Comparison of ENCODE assay signal across 8 mouse cellular contexts in the genomic region with DNA sequence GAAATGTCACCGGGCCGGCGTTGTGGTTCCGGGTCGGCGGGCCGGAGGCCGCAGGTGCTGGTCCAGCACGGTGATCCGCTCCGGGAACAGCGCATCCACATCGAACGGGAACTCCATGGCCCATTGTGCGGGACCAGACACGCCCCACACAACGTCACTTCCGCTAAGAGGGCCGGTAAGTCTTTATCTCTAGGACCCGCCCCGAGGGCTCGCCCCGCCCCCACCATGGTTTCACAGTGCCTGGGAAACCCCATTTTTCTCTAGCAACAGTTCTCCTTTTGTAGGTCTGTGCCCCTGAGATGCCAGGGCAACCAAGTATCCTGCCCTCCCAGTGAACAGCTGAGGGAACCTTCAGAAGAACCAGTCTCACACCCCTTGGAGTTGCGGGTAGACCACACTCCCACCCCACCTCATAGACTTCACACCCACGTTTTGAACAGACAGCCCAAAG. TPM values are rescaled to one million over a fixed set of nuclear protein-coding genes. Genes with fewer than 3 reads are reported as not detected.
A peak's percentile ranks its signal among the peaks of the same experiment; 100 is the strongest.
DNase-seq lines count a peak whose midpoint lies in the region; ATAC-seq and TF ChIP-seq lines count a peak whose summit lies in the region.

Gene Atat1 (minus strand): TSS at position 157 of the 451 bp plus-strand sequence.

- no peak for TF ChIP-seq RAD21 in CH12.LX (IDR thresholded peaks at IDR 0.05; ENCODE audit: low read depth, low read length)

- H3K4me2 ChIP-seq in CH12.LX (ENCODE audit: insufficient read depth, low read depth, poor library complexity, severe bottlenecking), result peak within 1 kb of the TSS; percentile 81
- peak within 1 kb of the TSS; percentile 95 for H3K4me2 ChIP-seq in forebrain, embryonic 12.5 days
- H3K4me2 ChIP-seq in heart, postnatal 0 days (ENCODE audit: low read depth, low read length), result peak within 1 kb of the TSS; percentile 70
- H3K4me2 ChIP-seq in liver, embryonic 16.5 days (ENCODE audit: low read depth, low read length), result peak within 1 kb of the TSS; percentile 90
- H3K4me2 ChIP-seq in neural tube, embryonic 13.5 days, result peak within 1 kb of the TSS; percentile 76

- peaks cover 14% of the 10 kb centered on the region for H3K79me2 ChIP-seq in CH12.LX (replicated peaks; ENCODE audit: control insufficient read depth, extremely low read depth, insufficient read depth, poor library complexity, severe bottlenecking)

- H3K4me1 ChIP-seq in CH12.LX (ENCODE audit: control insufficient read depth in 1 of 2, insufficient read depth in 2 of 2), result peaks cover 0 to 51% of the 10 kb centered on the region in 2 experiments; a peak in 2 of 4 replicates
- peaks cover 20% of the 10 kb centered on the region for H3K4me1 ChIP-seq in forebrain, embryonic 12.5 days
- H3K4me1 ChIP-seq in heart, postnatal 0 days (ENCODE audit: control insufficient read depth, insufficient read depth), result peaks cover 9% of the 10 kb centered on the region
- H3K4me1 ChIP-seq in liver, embryonic 16.5 days (ENCODE audit: control insufficient read depth, low read depth, low read length), result peaks cover 24% of the 10 kb centered on the region
- H3K4me1 ChIP-seq in neural tube, embryonic 13.5 days (replicated peaks), result peaks cover 39% of the 10 kb centered on the region
- H3K4me1 ChIP-seq in testis, adult 2 months (ENCODE audit: control insufficient read depth, insufficient read depth, low read length), result peaks cover 6% of the 10 kb centered on the region

- peak; percentile 53; the same call in 1 of the 2 replicates for TF ChIP-seq EP300 in CH12.LX (IDR thresholded peaks at IDR 0.05; ENCODE audit: low read length)
- peak; percentile 36; the same call in 1 of the 2 replicates for TF ChIP-seq EP300 in heart, postnatal 0 days (IDR thresholded peaks at IDR 0.05; ENCODE audit: low read depth)

- DNase-seq in CH12.LX (ENCODE audit: extremely low read depth), result peak; percentile 97
- DNase-seq in c-Kit-positive CD71-positive TER-119-negative erythroid progenitor cells, embryonic 14.5 days (ENCODE audit: low read depth), result peak; percentile 94
- peak; percentile 91 for DNase-seq in heart, postnatal 0 days (ENCODE audit: low spot score)
- DNase-seq in kidney, postnatal 4 days, result peak; percentile 99

- in situ Hi-C loops in CH12.LX (cut with MboI; ENCODE audit: low pct_ligation_motif_present, low pct_unique_long_range_greater_than_20kb, low sequenced_read_pairs), result no loop called here

- H3K36me3 ChIP-seq in CH12.LX (replicated peaks in 1 of 2; ENCODE audit: control insufficient read depth in 1 of 2, insufficient read depth in 1 of 2, low read length in 1 of 2), result peaks cover 44 to 73% of the 10 kb centered on the region in 2 experiments
- peaks cover 64% of the 10 kb centered on the region for H3K36me3 ChIP-seq in forebrain, embryonic 12.5 days (replicated peaks)
- peaks cover 44% of the 10 kb centered on the region for H3K36me3 ChIP-seq in heart, postnatal 0 days (replicated peaks; ENCODE audit: control insufficient read depth, insufficient read depth, low read length)
- peaks cover 16% of the 10 kb centered on the region for H3K36me3 ChIP-seq in liver, embryonic 16.5 days (ENCODE audit: control insufficient read depth, insufficient read depth)
- H3K36me3 ChIP-seq in neural tube, embryonic 13.5 days, result peaks cover 57% of the 10 kb centered on the region
- H3K36me3 ChIP-seq in testis, adult 2 months (ENCODE audit: control insufficient read depth, insufficient read depth, low read length), result peaks cover 2% of the 10 kb centered on the region; the same call in 1 of the 2 replicates

- ATAC-seq in forebrain, embryonic 12.5 days (ENCODE audit: low FRiP score), result peak; percentile 93
- peak; percentile 88 for ATAC-seq in heart, postnatal 0 days (ENCODE audit: insufficient read depth, low read depth)
- peak; percentile 89 for ATAC-seq in liver, embryonic 16.5 days (ENCODE audit: low read depth)
- peak; percentile 91 for ATAC-seq in neural tube, embryonic 13.5 days (ENCODE audit: low read depth)

- no peaks in the 10 kb centered on the region for H3K27me3 ChIP-seq in CH12.LX (replicated peaks)
- H3K27me3 ChIP-seq in forebrain, embryonic 12.5 days, result no peaks in the 10 kb centered on the region
- H3K27me3 ChIP-seq in heart, postnatal 0 days (ENCODE audit: control insufficient read depth, insufficient read depth, low read length), result no peaks in the 10 kb centered on the region
- no peaks in the 10 kb centered on the region for H3K27me3 ChIP-seq in liver, embryonic 16.5 days (ENCODE audit: control insufficient read depth, insufficient read depth, low read depth, low read length)
- H3K27me3 ChIP-seq in neural tube, embryonic 13.5 days, result no peaks in the 10 kb centered on the region
- H3K27me3 ChIP-seq in testis, adult 2 months (ENCODE audit: control insufficient read depth, insufficient read depth, low read length), result no peaks in the 10 kb centered on the region

- dilution Hi-C loops in CH12.LX (cut with MboI; ENCODE audit: extremely low pct_ligation_motif_present, extremely low pct_unique_long_range_greater_than_20kb, low sequenced_read_pairs), result no loop called here

- peak within 1 kb of the TSS; percentile 47 for H3K9ac ChIP-seq in CH12.LX (ENCODE audit: insufficient read depth, low read depth)
- peak within 1 kb of the TSS; percentile 83 for H3K9ac ChIP-seq in forebrain, embryonic 12.5 days
- peak within 1 kb of the TSS; percentile 41; the same call in 1 of the 2 replicates for H3K9ac ChIP-seq in heart, postnatal 0 days (replicated peaks; ENCODE audit: low read depth, low read length)
- H3K9ac ChIP-seq in liver, embryonic 16.5 days (ENCODE audit: low read depth, low read length), result peak within 1 kb of the TSS; percentile 66
- peak within 1 kb of the TSS; percentile 90 for H3K9ac ChIP-seq in neural tube, embryonic 13.5 days

- no peaks in the 10 kb centered on the region for H3K9me3 ChIP-seq in CH12.LX (replicated peaks; ENCODE audit: low read length)
- H3K9me3 ChIP-seq in forebrain, embryonic 12.5 days, result no peaks in the 10 kb centered on the region
- H3K9me3 ChIP-seq in heart, postnatal 0 days (replicated peaks; ENCODE audit: control insufficient read depth, low read length), result no peaks in the 10 kb centered on the region
- no peaks in the 10 kb centered on the region for H3K9me3 ChIP-seq in liver, embryonic 16.5 days (replicated peaks; ENCODE audit: control insufficient read depth, low read length)
- H3K9me3 ChIP-seq in neural tube, embryonic 13.5 days, result no peaks in the 10 kb centered on the region

- WGBS in forebrain, embryonic 12.5 days, result 5% methylated on average over 25 of the region's 25 CpGs
- WGBS in heart, postnatal 0 days, result 3% methylated on average over 25 of the region's 25 CpGs
- 2% methylated on average over 25 of the region's 25 CpGs for WGBS in liver, embryonic 16.5 days (ENCODE audit: insufficient replicate concordance)
- 3% methylated on average over 25 of the region's 25 CpGs for WGBS in neural tube, embryonic 13.5 days

- peak within 1 kb of the TSS; percentile 79 for H3K27ac ChIP-seq in CH12.LX (ENCODE audit: insufficient read depth, low read depth)
- peak within 1 kb of the TSS; percentile 78 for H3K27ac ChIP-seq in forebrain, embryonic 12.5 days
- peak within 1 kb of the TSS; percentile 78 for H3K27ac ChIP-seq in heart, postnatal 0 days (ENCODE audit: low read depth)
- H3K27ac ChIP-seq in liver, embryonic 16.5 days (ENCODE audit: low read length), result peak within 1 kb of the TSS; percentile 83
- peak within 1 kb of the TSS; percentile 90 for H3K27ac ChIP-seq in neural tube, embryonic 13.5 days (replicated peaks)
- peak within 1 kb of the TSS; percentile 98 for H3K27ac ChIP-seq in testis, adult 2 months (ENCODE audit: control insufficient read depth, insufficient read depth, low read depth, low read length)

- TF ChIP-seq POLR2A in CH12.LX (IDR thresholded peaks at IDR 0.05; ENCODE audit: low read depth, low read length), result peak; percentile 80
- peak; percentile 89 for TF ChIP-seq POLR2A in testis, adult 2 months (IDR thresholded peaks at IDR 0.05; ENCODE audit: control insufficient read depth, low read depth, low read length)

- H3K4me3 ChIP-seq in CH12.LX (replicated peaks in 1 of 3; ENCODE audit: low read depth in 2 of 3, low read length in 2 of 3, poor library complexity in 1 of 3), result peak within 1 kb of the TSS; percentile 61 to 90 (median 63)
- peak within 1 kb of the TSS; percentile 74 for H3K4me3 ChIP-seq in forebrain, embryonic 12.5 days (replicated peaks)
- peak within 1 kb of the TSS; percentile 64 for H3K4me3 ChIP-seq in heart, postnatal 0 days (ENCODE audit: low read depth, low read length)
- peak within 1 kb of the TSS; percentile 75 for H3K4me3 ChIP-seq in liver, embryonic 16.5 days (ENCODE audit: low read depth, low read length)
- peak within 1 kb of the TSS; percentile 61 for H3K4me3 ChIP-seq in neural tube, embryonic 13.5 days
- H3K4me3 ChIP-seq in testis, adult 2 months (ENCODE audit: control insufficient read depth, low read depth, low read length), result peak within 1 kb of the TSS; percentile 94

- TF ChIP-seq CTCF in CH12.LX (conservative IDR thresholded peaks at IDR 0.05 in 1 of 2, IDR thresholded peaks at IDR 0.05 in 1 of 2; ENCODE audit: low read depth in 2 of 2, low read length in 2 of 2), result no peak
- TF ChIP-seq CTCF in heart, postnatal 0 days (IDR thresholded peaks at IDR 0.05; ENCODE audit: low read depth), result no peak
- TF ChIP-seq CTCF in testis, adult 2 months (IDR thresholded peaks at IDR 0.05; ENCODE audit: control insufficient read depth, insufficient read depth, insufficient replicate concordance, low read depth, low read length), result 0 out of 2 replicates have a peak, but pooled peaks have one; percentile 4

TF ChIP-seq in CH12.LX, 34 proteins besides CTCF, POLR2A, EP300 and RAD21 (continues in another document):
- peak; percentile 71 for TF ChIP-seq ELF1 (IDR thresholded peaks at IDR 0.05; ENCODE audit: low read depth, low read length)
- peak; percentile 61; the same call in 1 of the 2 replicates for TF ChIP-seq MEF2A (IDR thresholded peaks at IDR 0.05; ENCODE audit: borderline replicate concordance, low read depth, low read length)
- TF ChIP-seq MYC (IDR thresholded peaks at IDR 0.05; ENCODE audit: low read depth, low read length), result peak; percentile 36; the same call in 1 of the 2 replicates
- TF ChIP-seq SMC3 (IDR thresholded peaks at IDR 0.05; ENCODE audit: low read depth, low read length), result peak; percentile 11; the same call in 1 of the 2 replicates
- TF ChIP-seq USF2 (conservative IDR thresholded peaks at IDR 0.05; ENCODE audit: low read depth, low read length), result no peak
- no peak for TF ChIP-seq ZC3H11A (IDR thresholded peaks at IDR 0.05; ENCODE audit: low read depth, low read length)

RNA-seq across cellular contexts. Expression of gene Atat1, which starts in this region (rescaled TPM):
- total RNA-seq in CH12.LX (2012; rRNA removed) (12.5 and 14.5 TPM in 2 replicates), CH12.LX (2014; rRNA removed) (5.2 and 5.7 TPM in 2 replicates)
- 9.9 and 10.4 TPM in 2 replicates for polyA plus RNA-seq in CH12.LX (2012; ENCODE audit: insufficient read length, low read depth)
- polyA plus RNA-seq in forebrain, embryonic 12.5 days (2016; fragmentation: Nextera tagmentation; extraction: Ambion mirVana), result 277 and 280 TPM in 2 replicates
- 28.6 and 31.0 TPM in 2 replicates for total RNA-seq in heart, postnatal 0 days (2014; rRNA removed; ENCODE audit: low replicate concordance)
- 19.1 and 19.8 TPM in 2 replicates for polyA plus RNA-seq in heart, postnatal 0 days (2015; fragmentation: Nextera tagmentation; extraction: Ambion mirVana)
- polyA plus RNA-seq in liver, embryonic 16.5 days (2015; fragmentation: Nextera tagmentation; extraction: Ambion mirVana), result 7.4 and 7.7 TPM in 2 replicates
- polyA plus RNA-seq in neural tube, embryonic 13.5 days (2015; fragmentation: Nextera tagmentation; extraction: Ambion mirVana), result 357 and 369 TPM in 2 replicates
- polyA plus RNA-seq in testis, adult 2 months (2012; rRNA removed), result 158 and 171 TPM in 2 replicates

Comparison
In these comparisons a context has a peak if more than half of its experiments do, and no peak if none do; other contexts are left out.
1. Peak in every context shown above with its lines: DNase-seq, ATAC-seq, H3K4me3 ChIP-seq and H3K27ac ChIP-seq.